Mouse (Mus musculus) left cerebral cortex, adult 2 months (tissue): ENCODE data around the gene Elmo1. TPM values are rescaled to one million over a fixed set of nuclear protein-coding genes. Genes with fewer than 3 reads are reported as not detected.

Experiments used
- DNase-seq, 2 experiments: peaks; one replicate each; pipeline ENCODE4 v3.0.0; 2021 to 2022; ENCODE audit warnings: low spot score in 2 of 2, mixed read lengths in 1 of 2; ENCODE audit errors: extremely low spot score in 1 of 2
- H3K27ac ChIP-seq: fragments of 200-600 bp; 2 replicates; pipeline ENCODE4 v1.8.1; 2022
- H3K4me3 ChIP-seq: fragments of 200-600 bp; 2 replicates; pipeline ENCODE4 v1.8.1; 2022
- CTCF ChIP-seq: fragments of 200-600 bp; IDR thresholded peaks from 2 replicates; pipeline ENCODE4 v1.8.1; 2022; ENCODE audit warnings: antibody characterized with exemption, mild to moderate bottlenecking, moderate library complexity
- intact Hi-C: fragments of 180-260 bp; cut with DNase I; formaldehyde crosslinking; loops from one replicate; pipeline ENCODE4 v1.15.1; 2025
- total RNA-seq, 2 experiments: library from RNA; stranded (reverse); gene quantifications; 2 replicates each; pipeline ENCODE4 v1.2.3; 2021

Gene Elmo1
- total RNA-seq, 2 experiments from 2014 or later: 62.8 to 79.1 TPM

DNA sequence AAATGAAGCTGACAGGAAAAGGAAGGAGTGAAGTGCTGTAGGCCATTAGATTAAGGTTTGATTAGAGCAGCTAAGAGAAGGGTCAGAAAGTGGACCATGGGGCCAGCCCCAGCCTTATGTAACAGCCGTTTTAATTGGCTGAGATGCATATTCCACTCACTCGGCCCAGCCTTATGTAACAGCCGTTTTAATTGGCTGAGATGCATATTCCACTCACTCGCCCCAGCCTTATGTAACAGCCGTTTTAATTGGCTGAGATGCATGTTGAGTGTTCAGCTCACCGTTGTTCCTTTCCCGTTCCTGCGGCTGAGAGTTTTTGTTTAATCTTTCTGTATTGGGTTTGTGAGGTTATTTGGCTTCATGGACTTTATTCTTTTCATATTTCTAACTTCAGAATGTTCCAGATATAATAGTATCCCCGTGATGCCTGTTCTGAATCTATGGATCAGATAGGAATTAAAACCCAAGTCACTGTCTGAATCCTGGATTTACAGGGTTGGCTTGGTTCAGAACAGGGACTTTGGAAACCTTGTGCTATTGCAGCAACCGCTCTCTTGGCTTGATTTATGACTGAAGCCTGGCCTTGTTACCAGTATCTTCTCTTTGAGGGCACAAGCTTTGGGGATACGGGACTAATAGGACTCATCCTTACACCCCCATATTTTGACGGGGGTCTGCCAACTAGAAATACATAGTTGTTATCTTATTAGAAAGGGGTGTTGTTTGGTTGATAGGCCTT is 114.8 kb downstream of the Elmo1 start:
- DNase-seq: no peak
- H3K4me3 ChIP-seq: no peak overlapping the region
- intact Hi-C loops: loop anchor here (5.0 kb wide), 1 partner anchor 113 kb away; the partner anchor contains the start of gene Elmo1

DNA sequence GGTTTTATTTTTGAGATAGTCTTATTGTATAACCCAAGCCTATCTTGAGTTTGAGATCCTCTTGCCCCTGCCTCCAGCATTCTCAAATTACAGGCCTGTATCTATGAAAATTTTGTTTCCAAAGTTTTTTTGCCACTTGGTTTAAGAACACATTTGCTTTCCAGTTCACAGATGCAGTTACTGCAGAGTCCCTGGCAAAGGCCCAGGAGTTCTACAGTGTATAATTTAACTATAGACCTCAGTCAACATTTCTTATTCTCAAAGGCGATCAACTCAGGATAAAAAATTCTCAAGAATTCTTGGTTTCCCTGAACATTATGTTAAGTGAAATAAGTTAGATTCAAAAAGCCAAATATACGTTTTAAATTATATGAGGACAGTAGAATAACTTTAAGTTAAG is 115.3 kb downstream of the Elmo1 start:
- TF ChIP-seq CTCF: no peak
- Histone ChIP-seq H3K4me3 (no peak overlapping the region), H3K27ac (no peak overlapping the region)
- DNase-seq: no peak
- intact Hi-C loops: loop anchor here (5.0 kb wide), 1 partner anchor 113 kb away; the partner anchor contains the start of gene Elmo1

More for the DNA sequence above, 114.8 kb downstream of the Elmo1 start:
- no peak for TF ChIP-seq CTCF
- H3K27ac ChIP-seq: peak overlapping the region; percentile 24; the same call in 1 of the 2 replicates

DNA sequence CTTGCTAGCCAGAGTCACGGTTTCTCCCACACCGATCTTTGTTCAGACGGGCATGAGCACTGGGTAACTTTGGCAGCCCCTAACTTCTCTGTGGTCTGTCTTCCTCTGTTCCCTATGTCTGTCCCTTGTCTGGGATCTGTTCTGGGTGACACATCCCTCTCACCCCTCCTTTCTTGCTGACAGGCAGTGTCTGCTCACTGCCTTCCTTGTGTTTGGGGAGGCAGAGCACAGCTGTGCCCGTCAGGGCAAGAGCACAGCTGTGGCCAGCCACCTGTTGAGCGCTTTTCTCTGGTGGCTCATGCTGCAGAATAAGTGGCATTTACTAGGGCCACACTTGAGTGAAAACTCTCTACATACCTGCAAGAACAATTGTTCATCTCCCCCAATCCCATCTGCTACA is 116.7 kb downstream of the Elmo1 start:
- Histone ChIP-seq H3K4me3 (no peak overlapping the region), H3K27ac (peak overlapping the region; percentile 62)
- DNase-seq: no peak
- no peak for TF ChIP-seq CTCF
- intact Hi-C loops: loop anchor here (5.0 kb wide), 1 partner anchor 115 kb away; the partner anchor contains the start of gene Elmo1

DNA sequence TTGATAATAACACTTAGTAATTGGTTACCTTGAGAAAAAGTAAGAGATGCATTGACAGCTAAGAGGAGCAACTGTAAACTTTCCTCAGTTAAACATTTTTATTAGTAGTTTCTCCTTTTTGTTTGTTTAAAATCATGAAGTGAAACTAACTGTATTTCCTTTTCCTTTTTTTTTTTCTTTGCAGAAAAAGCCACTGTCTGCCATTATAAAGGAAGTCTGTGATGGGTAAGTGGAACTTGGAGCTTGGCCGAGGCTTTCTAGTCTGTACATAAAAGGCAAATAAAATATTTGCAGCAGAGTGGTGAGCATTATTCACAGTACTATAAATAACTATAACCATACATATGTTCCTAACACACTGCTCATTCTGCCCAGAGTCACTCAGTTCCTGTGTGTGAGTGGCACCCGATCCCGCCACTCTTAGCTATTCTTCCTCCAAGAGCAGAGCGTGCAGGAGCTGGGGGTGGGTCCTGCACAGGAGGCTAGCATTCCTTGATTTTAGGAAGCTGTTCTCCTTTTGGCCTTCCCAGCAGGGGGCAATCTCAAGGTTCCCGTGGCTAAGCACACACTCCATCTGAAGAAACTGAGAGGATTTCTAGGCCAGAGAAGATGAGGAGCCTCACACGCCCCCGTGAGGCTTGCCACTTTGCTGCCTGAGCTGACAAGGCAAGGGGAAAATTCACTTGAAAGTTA is 117.7 kb downstream of the Elmo1 start:
- TF ChIP-seq CTCF: peak; percentile 1; the same call in 1 of the 2 replicates
- peak overlapping the region; percentile 62 for H3K27ac ChIP-seq
- intact Hi-C loops: loop anchor here (5.0 kb wide), 1 partner anchor 116 kb away; the partner anchor contains the start of gene Elmo1
- DNase-seq: no peak
- no peak overlapping the region for H3K4me3 ChIP-seq

DNA sequence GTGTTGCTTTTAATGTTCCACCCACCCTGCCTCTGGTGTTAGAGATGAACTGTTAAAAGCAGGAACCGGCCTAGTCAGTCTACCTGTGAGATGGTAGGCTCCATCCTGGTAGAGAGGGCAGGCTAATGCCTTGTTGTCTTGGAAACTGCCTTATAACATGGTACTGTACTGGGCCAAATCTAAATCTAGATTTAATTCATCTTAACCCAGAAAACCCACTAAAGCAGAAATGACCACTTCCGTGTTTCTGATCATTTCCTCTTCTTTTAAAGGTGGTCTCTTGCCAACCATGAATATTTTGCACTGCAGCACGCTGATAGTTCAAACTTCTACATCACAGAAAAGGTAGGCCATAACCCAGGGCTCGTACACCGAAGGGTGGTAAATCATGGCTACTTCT is 118.5 kb downstream of the Elmo1 start:
- TF ChIP-seq CTCF: no peak
- DNase-seq: no peak
- Histone ChIP-seq H3K4me3 (no peak overlapping the region), H3K27ac (no peak overlapping the region)
- intact Hi-C loops: loop anchor here (5.0 kb wide), 1 partner anchor 117 kb away; the partner anchor contains the start of gene Elmo1

DNA sequence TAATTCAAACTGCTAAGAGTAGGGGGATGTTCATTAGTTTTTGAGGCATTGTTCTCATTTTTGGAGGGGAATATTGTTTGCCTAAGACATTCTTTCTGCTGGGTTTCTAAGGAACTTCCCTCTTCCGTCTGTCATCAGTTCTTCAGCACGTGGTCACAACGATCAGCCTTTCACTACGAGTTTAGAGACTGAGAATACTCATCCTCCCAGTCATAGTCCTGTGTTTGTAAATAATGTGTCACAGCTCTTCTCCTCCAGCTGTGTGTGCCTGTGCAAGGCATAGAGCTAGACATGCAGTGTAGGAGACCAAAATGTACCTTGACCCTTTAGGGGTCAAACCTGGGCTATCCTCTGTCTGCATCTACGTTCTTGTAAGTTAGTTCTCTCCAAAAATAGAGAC is 121.4 kb downstream of the Elmo1 start:
- no peak overlapping the region for H3K27ac ChIP-seq

DNA sequence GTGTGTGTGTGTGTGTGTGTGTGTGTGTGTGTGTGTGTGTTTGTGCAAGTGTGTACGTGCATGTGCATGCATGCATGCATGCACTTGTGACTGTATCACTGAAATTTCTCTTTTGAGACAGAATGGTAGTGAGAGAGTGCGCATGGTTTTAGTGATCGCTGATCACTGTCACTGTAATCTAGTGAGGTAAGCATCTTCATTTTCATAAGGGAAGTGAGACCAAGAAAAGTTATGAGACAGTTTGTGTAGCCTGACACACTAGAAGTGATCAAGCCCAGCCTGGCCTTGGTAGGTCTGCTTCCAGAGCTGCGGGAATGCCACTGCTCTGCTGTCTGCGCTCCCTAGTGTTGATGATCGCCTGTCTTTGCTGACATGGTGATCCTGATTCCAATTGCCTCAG is 122.3 kb downstream of the Elmo1 start:
- TF ChIP-seq CTCF: no peak
- DNase-seq: no peak
- no peak overlapping the region for H3K27ac ChIP-seq
- no peak overlapping the region for H3K4me3 ChIP-seq
- intact Hi-C loops: no loop called here

More for the DNA sequence above, 121.4 kb downstream of the Elmo1 start:
- H3K4me3 ChIP-seq: no peak overlapping the region
- no peak for DNase-seq
- intact Hi-C loops: no loop called here
- no peak for TF ChIP-seq CTCF

DNA sequence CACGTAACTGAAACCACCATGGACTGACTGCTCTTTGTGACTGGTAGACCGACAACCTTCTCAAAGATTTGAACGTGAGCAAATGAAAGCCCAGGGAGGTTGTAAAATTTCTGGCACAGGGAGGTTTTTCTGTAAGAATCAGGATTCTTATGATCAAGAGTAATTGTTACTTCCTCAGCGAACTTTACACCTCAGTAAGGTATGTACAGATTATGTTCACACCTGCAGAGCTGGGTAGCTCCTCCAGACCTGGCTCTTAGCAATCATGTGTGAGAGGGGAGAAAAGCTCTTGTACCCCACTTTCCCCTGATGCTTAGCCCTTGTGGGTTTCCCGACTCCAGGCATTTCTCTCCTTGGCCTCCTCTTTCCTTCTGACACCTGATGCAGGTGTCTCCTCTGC is 123.5 kb downstream of the Elmo1 start:
- intact Hi-C loops: no loop called here
- TF ChIP-seq CTCF: no peak
- Histone ChIP-seq H3K27ac (no peak overlapping the region), H3K4me3 (no peak overlapping the region)
- DNase-seq: no peak

DNA sequence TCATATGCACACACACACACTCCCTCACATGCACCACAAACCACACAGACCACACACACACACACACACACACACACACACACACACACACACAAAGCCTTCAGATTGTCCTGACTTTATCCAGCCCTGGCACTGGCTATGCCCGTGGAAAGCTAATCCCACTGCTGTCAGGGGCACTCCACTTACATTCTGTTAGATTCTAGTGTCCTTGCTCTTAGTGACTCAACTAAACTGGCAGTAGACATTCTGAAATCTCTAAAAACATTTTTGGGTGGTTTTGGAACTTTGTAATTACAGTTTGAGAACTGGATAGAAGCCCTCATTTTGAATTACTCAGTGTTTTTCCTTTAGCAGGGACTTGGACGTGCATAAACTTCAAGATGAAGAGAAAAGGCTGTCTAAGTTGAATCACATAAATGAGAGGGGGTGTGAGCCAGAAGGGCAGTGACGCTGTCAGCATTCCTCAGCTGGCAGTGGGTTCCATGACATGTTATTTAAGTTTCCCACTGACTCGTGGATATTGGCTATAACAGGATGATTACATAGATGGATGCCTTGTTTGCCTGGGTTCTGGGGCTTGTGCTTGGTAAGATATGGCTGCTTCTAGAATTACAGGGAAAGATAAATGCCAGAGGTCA is 127.2 kb downstream of the Elmo1 start:
- no peak for DNase-seq
- Histone ChIP-seq H3K4me3 (no peak overlapping the region), H3K27ac (no peak overlapping the region; the same call in 1 of the 2 replicates)
- intact Hi-C loops: no loop called here
- no peak for TF ChIP-seq CTCF

DNA sequence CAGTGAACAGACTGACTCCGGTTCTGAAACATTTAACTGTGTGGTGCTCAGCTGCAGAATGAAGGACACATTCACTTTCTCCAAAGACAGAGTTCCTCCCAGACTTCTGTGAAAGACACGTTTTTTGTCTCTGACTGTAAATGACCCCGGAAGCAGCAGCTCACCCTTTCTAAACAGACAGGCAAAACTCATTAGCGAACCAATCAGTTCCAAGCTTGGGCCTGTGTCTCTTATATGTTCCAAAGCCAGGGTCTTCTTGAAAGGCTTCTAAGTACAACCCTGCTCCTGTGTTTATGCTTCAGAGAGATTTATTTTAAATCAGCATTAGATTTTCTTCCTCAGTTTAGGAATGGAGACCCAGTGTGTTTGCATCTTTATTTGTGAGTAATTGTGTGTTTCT is 127.7 kb downstream of the Elmo1 start:
- no peak for DNase-seq

DNA sequence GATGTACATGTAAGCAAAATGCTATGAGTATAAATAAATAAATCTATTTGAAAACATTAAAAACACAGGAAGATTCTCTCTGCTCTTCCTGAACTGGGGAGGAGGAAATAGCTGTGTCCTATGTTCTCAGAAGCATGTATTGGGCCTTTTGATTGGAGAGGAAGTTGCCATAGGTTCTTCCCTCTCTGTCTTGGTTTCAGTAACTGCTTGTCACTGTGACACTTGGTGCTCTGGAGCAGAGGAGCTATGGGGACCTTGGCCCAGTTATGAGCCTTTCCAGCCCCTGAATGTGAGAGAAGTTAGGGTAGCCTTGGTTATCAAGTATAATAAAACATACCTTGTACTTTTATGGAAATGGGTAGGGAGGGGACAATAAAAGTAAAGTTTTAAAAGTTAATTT is 130.0 kb downstream of the Elmo1 start:
- DNase-seq: no peak
- no peak for TF ChIP-seq CTCF
- H3K27ac ChIP-seq: no peak overlapping the region
- intact Hi-C loops: no loop called here
- no peak overlapping the region for H3K4me3 ChIP-seq

More for the DNA sequence above, 127.7 kb downstream of the Elmo1 start:
- Histone ChIP-seq H3K4me3 (no peak overlapping the region), H3K27ac (no peak overlapping the region; the same call in 1 of the 2 replicates)
- no peak for TF ChIP-seq CTCF
- intact Hi-C loops: no loop called here
